8 mouse cellular contexts compared by ENCODE assay signal in the genomic region with DNA sequence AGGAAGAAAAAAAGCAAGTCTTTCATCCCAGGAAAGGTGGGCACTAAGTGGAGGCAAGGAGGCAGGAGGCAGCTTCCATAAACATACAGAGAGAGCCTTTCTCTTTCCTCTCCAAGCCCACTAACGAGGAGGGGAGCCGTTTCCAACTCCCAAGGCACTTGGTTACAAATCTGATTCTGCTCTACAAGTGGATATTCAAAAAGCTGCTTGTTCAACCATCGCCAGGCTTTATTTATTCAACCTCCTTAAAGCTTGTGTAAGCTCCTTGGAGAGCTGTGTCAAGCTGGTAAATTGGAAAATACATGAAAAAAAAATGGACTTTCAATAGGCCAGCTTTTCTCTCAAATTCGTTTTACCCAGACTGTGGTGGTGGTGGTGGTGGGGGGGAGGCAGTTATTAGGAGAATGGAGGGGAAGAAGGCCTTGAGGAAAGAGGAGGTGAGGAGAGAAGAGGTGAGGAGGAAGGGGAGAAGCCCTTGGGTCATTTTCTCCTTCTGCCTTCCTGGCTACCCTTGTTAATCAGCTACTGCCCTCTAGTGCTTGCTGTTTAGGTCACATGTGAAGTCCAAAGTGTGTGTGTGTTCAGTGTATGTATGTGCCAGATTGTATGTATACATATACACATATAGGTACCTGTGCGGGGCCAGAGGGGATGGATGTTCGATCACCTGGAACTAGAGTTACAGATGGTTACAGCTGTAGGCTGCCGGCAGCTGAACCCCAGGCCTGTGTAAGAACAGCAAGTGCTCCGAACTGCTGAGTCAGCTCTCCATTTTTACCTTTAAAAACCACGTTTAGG. TPM values are rescaled to one million over a fixed set of nuclear protein-coding genes. Genes with fewer than 3 reads are reported as not detected.
DNase-seq lines count a peak whose midpoint lies in the region; ATAC-seq lines count a peak whose summit lies in the region.

No protein-coding gene starts in this region.

- peak; percentile 58 to 60 for DNase-seq in cerebellum, postnatal 14 days
- DNase-seq in cerebellum, adult 11-12 months: no peak
- DNase-seq in CD4-positive helper T cell, adult 2 months (ENCODE audit: low read depth, low spot score): peak; percentile 15
- DNase-seq in embryo, embryonic 10.5 days (ENCODE audit: low spot score): peak; percentile 75
- DNase-seq in liver, embryonic 11.5 days (ENCODE audit: low spot score): no peak
- DNase-seq in gastrocnemius, postnatal 36 days: no peak

- H3K4me1 ChIP-seq in hindbrain, embryonic 13.5 days (replicated peaks): peaks cover 4% of the 10 kb centered on the region; the same call in 1 of the 2 replicates
- H3K4me1 ChIP-seq in liver, embryonic 11.5 days (replicated peaks; ENCODE audit: control insufficient read depth, insufficient read depth, low read length): no peaks in the 10 kb centered on the region
- H3K4me1 ChIP-seq in neural tube, embryonic 14.5 days (ENCODE audit: control insufficient read depth, insufficient read depth, low read length): no peaks in the 10 kb centered on the region

- no peak overlapping the region for H3K27ac ChIP-seq in hindbrain, embryonic 13.5 days
- no peak overlapping the region for H3K27ac ChIP-seq in liver, embryonic 11.5 days (ENCODE audit: low read depth, low read length)
- H3K27ac ChIP-seq in neural tube, embryonic 14.5 days (ENCODE audit: low read depth, low read length): no peak overlapping the region

- no peak overlapping the region for H3K4me3 ChIP-seq in hindbrain, embryonic 13.5 days
- no peak overlapping the region for H3K4me3 ChIP-seq in liver, embryonic 11.5 days (ENCODE audit: low read depth, low read length)
- H3K4me3 ChIP-seq in neural tube, embryonic 14.5 days (ENCODE audit: low read depth, low read length): no peak overlapping the region

- no peak overlapping the region for H3K4me2 ChIP-seq in hindbrain, embryonic 13.5 days
- H3K4me2 ChIP-seq in liver, embryonic 11.5 days: no peak overlapping the region
- no peak overlapping the region for H3K4me2 ChIP-seq in neural tube, embryonic 14.5 days (ENCODE audit: low read depth, low read length)

- intact Hi-C loops in gastrocnemius, postnatal 36 days (cut with DNase I): loop anchor here (5.0 kb wide), 2 partner anchors 40 to 135 kb away; a partner anchor contains a TSS

- peak; percentile 54 for ATAC-seq in hindbrain, embryonic 13.5 days (ENCODE audit: low FRiP score)
- 0 out of 2 replicates have a peak, but pooled peaks have one; percentile 50 for ATAC-seq in liver, embryonic 11.5 days (replicated peaks; ENCODE audit: low FRiP score)
- peak; percentile 61; the same call in 1 of the 2 replicates for ATAC-seq in neural tube, embryonic 14.5 days (ENCODE audit: low read depth)

- no peak overlapping the region for H3K9ac ChIP-seq in hindbrain, embryonic 13.5 days
- H3K9ac ChIP-seq in liver, embryonic 11.5 days (ENCODE audit: low read depth, low read length): no peak overlapping the region
- no peak overlapping the region for H3K9ac ChIP-seq in neural tube, embryonic 14.5 days (replicated peaks; ENCODE audit: low read depth, low read length)

- no peaks in the 10 kb centered on the region for H3K9me3 ChIP-seq in hindbrain, embryonic 13.5 days
- H3K9me3 ChIP-seq in liver, embryonic 11.5 days (ENCODE audit: control insufficient read depth, low read length): no peaks in the 10 kb centered on the region
- no peaks in the 10 kb centered on the region for H3K9me3 ChIP-seq in neural tube, embryonic 14.5 days (ENCODE audit: control insufficient read depth, low read length)

- H3K27me3 ChIP-seq in hindbrain, embryonic 13.5 days: no peaks in the 10 kb centered on the region
- no peaks in the 10 kb centered on the region for H3K27me3 ChIP-seq in liver, embryonic 11.5 days (replicated peaks; ENCODE audit: control insufficient read depth, insufficient read depth, low read length)
- no peaks in the 10 kb centered on the region for H3K27me3 ChIP-seq in neural tube, embryonic 14.5 days (ENCODE audit: control insufficient read depth, insufficient read depth, low read length)

- WGBS in hindbrain, embryonic 13.5 days: 65% methylated on average over 9 of the region's 9 CpGs
- WGBS in liver, embryonic 11.5 days: 58% methylated on average over 9 of the region's 9 CpGs
- WGBS in neural tube, embryonic 14.5 days: 64% methylated on average over 9 of the region's 9 CpGs

- H3K36me3 ChIP-seq in hindbrain, embryonic 13.5 days: no peaks in the 10 kb centered on the region
- H3K36me3 ChIP-seq in liver, embryonic 11.5 days (ENCODE audit: control insufficient read depth, insufficient read depth, low read length): no peaks in the 10 kb centered on the region
- no peaks in the 10 kb centered on the region for H3K36me3 ChIP-seq in neural tube, embryonic 14.5 days (ENCODE audit: control insufficient read depth, insufficient read depth, low read length)

RNA-seq across cellular contexts. Expression of a gene that starts 25.1 kb away (rescaled TPM):
- polyA plus RNA-seq in hindbrain, embryonic 13.5 days (2015; fragmentation: Nextera tagmentation; extraction: Ambion mirVana): 0.95 and 1.4 TPM in 2 replicates
- 1.0 and 1.9 TPM in 2 replicates for polyA plus RNA-seq in liver, embryonic 11.5 days (2014; fragmentation: Nextera tagmentation; extraction: Ambion mirVana)
- 0.71 and 1.2 TPM in 2 replicates for polyA plus RNA-seq in neural tube, embryonic 14.5 days (2014; fragmentation: Nextera tagmentation; extraction: Ambion mirVana)
- total RNA-seq in gastrocnemius, postnatal 36 days (2021): 1 to 10 TPM in 1 of 2 experiments, under 1 TPM in 1; 0.96 to 1.1 TPM

RNA-seq across cellular contexts. Expression of a gene that starts 32.2 kb away (rescaled TPM):
- polyA plus RNA-seq in hindbrain, embryonic 13.5 days (2015; fragmentation: Nextera tagmentation; extraction: Ambion mirVana): 48.2 and 48.7 TPM in 2 replicates
- polyA plus RNA-seq in liver, embryonic 11.5 days (2014; fragmentation: Nextera tagmentation; extraction: Ambion mirVana): 18.0 and 19.0 TPM in 2 replicates
- polyA plus RNA-seq in neural tube, embryonic 14.5 days (2014; fragmentation: Nextera tagmentation; extraction: Ambion mirVana): 51.5 and 53.6 TPM in 2 replicates
- total RNA-seq in gastrocnemius, postnatal 36 days (2021): 10 to 100 TPM; 13.0 to 15.9 TPM

RNA-seq across cellular contexts. Expression of a gene that starts 40.4 kb away (rescaled TPM):
- polyA plus RNA-seq in hindbrain, embryonic 13.5 days (2015; fragmentation: Nextera tagmentation; extraction: Ambion mirVana): 20.6 and 22.3 TPM in 2 replicates
- polyA plus RNA-seq in liver, embryonic 11.5 days (2014; fragmentation: Nextera tagmentation; extraction: Ambion mirVana): 14.1 and 17.1 TPM in 2 replicates
- polyA plus RNA-seq in neural tube, embryonic 14.5 days (2014; fragmentation: Nextera tagmentation; extraction: Ambion mirVana): 19.7 and 25.4 TPM in 2 replicates
- total RNA-seq in gastrocnemius, postnatal 36 days (2021): 10 to 100 TPM; 36.1 to 41.5 TPM

Comparison
In these comparisons a context has a peak if more than half of its experiments do, and no peak if none do; other contexts are left out.
1. DNase-seq: peak in cerebellum, postnatal 14 days (2 of 2), CD4-positive helper T cell, adult 2 months (single experiment) and embryo, embryonic 10.5 days (single experiment); none in cerebellum, adult 11-12 months (single experiment), liver, embryonic 11.5 days (single experiment) and gastrocnemius, postnatal 36 days (0 of 2).
2. Peak in every context shown above with its lines, with median percentiles within 50 percentile points of each other: ATAC-seq.